Mouse (Mus musculus): Measurements from ENCODE around the gene Ghr. TPM values are rescaled to one million over a fixed set of nuclear protein-coding genes. Genes with fewer than 3 reads are reported as not detected.

The Ghr gene
- 51.9 TPM for polyA plus RNA-seq (2014; fragmentation: Illumina TruSeq; extraction: RNeasy Lipid Tissue Mini Kit (QIAGEN cat#74804); ENCODE audit: insufficient read depth, low read depth, low replicate concordance)

GRCm38 (mm10) chr15:3582807-3583636 lies at the start of gene Ghr:
Gene Ghr, minus strand, starts transcription at chr15:3583492.

GRCm38 (mm10) chr15:3303426-3303825 lies 279.9 kb downstream of the Ghr start, which contains the start of gene Ccdc152:
Gene Ccdc152, minus strand, starts transcription at chr15:3303526.

GRCm38 (mm10) chr15:3268247-3268646 lies 315.0 kb downstream of the Ghr start, which contains the start of gene Selenop:
Gene Selenop, plus strand, starts transcription at chr15:3268547.

